Mouse (Mus musculus) duodenum, adult 2 months (tissue): ENCODE measurements around the gene Anapc4. TPM values are rescaled to one million over a fixed set of nuclear protein-coding genes. Genes with fewer than 3 reads are reported as not detected.

Experiments used
- polyA plus RNA-seq: library from polyadenylated mRNA; depleted of rRNA; stranded (reverse); fragments of >200 nt; gene quantifications from 2 replicates; pipeline ENCODE4 v1.2.3, GENCODE M21; 2012; ENCODE audit warnings: low replicate concordance; rRNA removed

Anapc4 gene
- polyA plus RNA-seq: 2.9 and 3.1 TPM in 2 replicates

GRCm38 (mm10) chr5:52833761-52834274 is at the start of gene Anapc4:
Anapc4 (plus strand) TSS chr5:52834012.

Other genes starting within 250 kb of the Anapc4 start
- 2.3 and 2.7 TPM in 2 replicates for gene Sepsecs, start 164.3 kb upstream of the Anapc4 start, polyA plus RNA-seq
- gene Pi4k2b, start 92.4 kb upstream of the Anapc4 start, polyA plus RNA-seq: 74.8 and 187 TPM in 2 replicates
- 2.4 and 3.1 TPM in 2 replicates for gene Zcchc4, start 58.6 kb upstream of the Anapc4 start, polyA plus RNA-seq
- gene Slc34a2, start 204.1 kb downstream of the Anapc4 start, polyA plus RNA-seq: 0.39 and 83.1 TPM in 2 replicates